Mouse (Mus musculus): ENCODE results near the gene Dock11. TPM values are rescaled to one million over a fixed set of nuclear protein-coding genes. Genes with fewer than 3 reads are reported as not detected.
A peak's percentile ranks its signal among the peaks of the same experiment; 100 is the strongest.

Gene Dock11
- polyA plus RNA-seq, 1 experiment from 2014 or later, result 29.3 TPM

- no peak overlapping the region for H3K9ac ChIP-seq (ENCODE audit: low read length)
- H3K4me2 ChIP-seq (ENCODE audit: low read depth, low read length, severe bottlenecking), result no peak overlapping the region
- WGBS, result 74% methylated on average over 3 of the region's 3 CpGs
- DNase-seq (ENCODE audit: low spot score) (no peak), ATAC-seq (replicated peaks; ENCODE audit: low FRiP score) (no peak)
- no peak overlapping the region for H3K4me3 ChIP-seq (ENCODE audit: low read depth, low read length)
- no peaks in the 10 kb centered on the region for H3K36me3 ChIP-seq (ENCODE audit: control insufficient read depth, insufficient read depth, low read length)
- no peak overlapping the region for H3K27ac ChIP-seq (ENCODE audit: low read depth, low read length)
- H3K4me1 ChIP-seq (replicated peaks; ENCODE audit: control insufficient read depth, insufficient read depth, low read length), result no peaks in the 10 kb centered on the region
- H3K27me3 ChIP-seq (ENCODE audit: control insufficient read depth, insufficient read depth, low read length), result no peaks in the 10 kb centered on the region
- H3K9me3 ChIP-seq (ENCODE audit: control insufficient read depth, low read length), result no peaks in the 10 kb centered on the region
Observed at GRCm38 (mm10) chrX:36101318-36101717, 212.7 kb downstream of the Dock11 start.

- no peaks in the 10 kb centered on the region for H3K36me3 ChIP-seq (ENCODE audit: control insufficient read depth, insufficient read depth, low read length)
- no peak overlapping the region for H3K9ac ChIP-seq (ENCODE audit: low read length)
- WGBS, result 60% methylated on average over 3 of the region's 3 CpGs
- H3K4me3 ChIP-seq (ENCODE audit: low read depth, low read length), result no peak overlapping the region
- no peak overlapping the region for H3K4me2 ChIP-seq (ENCODE audit: low read depth, low read length, severe bottlenecking)
- no peak for ATAC-seq (replicated peaks; ENCODE audit: low FRiP score)
- H3K27me3 ChIP-seq (ENCODE audit: control insufficient read depth, insufficient read depth, low read length), result no peaks in the 10 kb centered on the region
- H3K4me1 ChIP-seq (replicated peaks; ENCODE audit: control insufficient read depth, insufficient read depth, low read length), result no peaks in the 10 kb centered on the region
- no peaks in the 10 kb centered on the region for H3K9me3 ChIP-seq (ENCODE audit: control insufficient read depth, low read length)
- H3K27ac ChIP-seq (ENCODE audit: low read depth, low read length), result no peak overlapping the region
- DNase-seq (ENCODE audit: low spot score), result no peak
Observed at GRCm38 (mm10) chrX:36108601-36109000, 220.0 kb downstream of the Dock11 start.

- WGBS, result 19% methylated on average over 44 of the region's 51 CpGs
- Histone ChIP-seq H3K27me3 (ENCODE audit: control insufficient read depth, insufficient read depth, low read length) (no peaks in the 10 kb centered on the region), H3K36me3 (ENCODE audit: control insufficient read depth, insufficient read depth, low read length) (no peaks in the 10 kb centered on the region), H3K4me1 (replicated peaks; ENCODE audit: control insufficient read depth, insufficient read depth, low read length) (no peaks in the 10 kb centered on the region), H3K4me3 (ENCODE audit: low read depth, low read length) (peak within 1 kb of the TSS; percentile 40), H3K9me3 (ENCODE audit: control insufficient read depth, low read length) (no peaks in the 10 kb centered on the region), H3K27ac (ENCODE audit: low read depth, low read length) (no peak within 1 kb of the TSS), H3K9ac (ENCODE audit: low read length) (peak within 1 kb of the TSS; percentile 47), H3K4me2 (ENCODE audit: low read depth, low read length, severe bottlenecking) (peak within 1 kb of the TSS; percentile 67)
- ATAC-seq (replicated peaks; ENCODE audit: low FRiP score), result peak; percentile 39; the same call in 1 of the 2 replicates
- DNase-seq (ENCODE audit: low spot score), result peak; percentile 61
Observed at GRCm38 (mm10) chrX:36111622-36112421, 223.2 kb downstream of the Dock11 start, which contains the start of gene Il13ra1. TSS of gene Il13ra1 (plus strand) at chrX:36112110.

- 13% methylated on average over 9 of the region's 9 CpGs for WGBS
- Histone ChIP-seq H3K27ac (ENCODE audit: low read depth, low read length) (no peak overlapping the region), H3K4me3 (ENCODE audit: low read depth, low read length) (peak overlapping the region; percentile 40), H3K4me1 (replicated peaks; ENCODE audit: control insufficient read depth, insufficient read depth, low read length) (no peaks in the 10 kb centered on the region), H3K36me3 (ENCODE audit: control insufficient read depth, insufficient read depth, low read length) (no peaks in the 10 kb centered on the region), H3K4me2 (ENCODE audit: low read depth, low read length, severe bottlenecking) (peak overlapping the region; percentile 67), H3K9me3 (ENCODE audit: control insufficient read depth, low read length) (no peaks in the 10 kb centered on the region), H3K9ac (ENCODE audit: low read length) (peak overlapping the region; percentile 47), H3K27me3 (ENCODE audit: control insufficient read depth, insufficient read depth, low read length) (no peaks in the 10 kb centered on the region)
- DNase-seq (ENCODE audit: low spot score) (no peak), ATAC-seq (replicated peaks; ENCODE audit: low FRiP score) (no peak)
Observed at GRCm38 (mm10) chrX:36112422-36112750, 223.8 kb downstream of the Dock11 start.

GRCm38 (mm10) chrX:36115171-36115570 is 226.5 kb downstream of the Dock11 start:
- no peaks in the 10 kb centered on the region for H3K4me1 ChIP-seq (replicated peaks; ENCODE audit: control insufficient read depth, insufficient read depth, low read length)
- H3K36me3 ChIP-seq (ENCODE audit: control insufficient read depth, insufficient read depth, low read length), result no peaks in the 10 kb centered on the region
- no peak overlapping the region for H3K4me2 ChIP-seq (ENCODE audit: low read depth, low read length, severe bottlenecking)
- H3K4me3 ChIP-seq (ENCODE audit: low read depth, low read length), result no peak overlapping the region
- no peak overlapping the region for H3K27ac ChIP-seq (ENCODE audit: low read depth, low read length)
- no peaks in the 10 kb centered on the region for H3K9me3 ChIP-seq (ENCODE audit: control insufficient read depth, low read length)
- WGBS, result 88% methylated on average over 4 of the region's 4 CpGs
- H3K27me3 ChIP-seq (ENCODE audit: control insufficient read depth, insufficient read depth, low read length), result no peaks in the 10 kb centered on the region
- ATAC-seq (replicated peaks; ENCODE audit: low FRiP score) (no peak), DNase-seq (ENCODE audit: low spot score) (no peak)
- no peak overlapping the region for H3K9ac ChIP-seq (ENCODE audit: low read length)

Other genes with a start within 250 kb of the Dock11 start
- 3.4 and 3.8 TPM in 2 replicates for gene Il13ra1, start 223.3 kb downstream of the Dock11 start, polyA plus RNA-seq (2014; fragmentation: Nextera tagmentation; extraction: Ambion mirVana)